Mouse (Mus musculus): ENCODE results near the gene Ulk4. TPM values are rescaled to one million over a fixed set of nuclear protein-coding genes. Genes with fewer than 3 reads are reported as not detected.

The Ulk4 gene
- total and polyA plus RNA-seq, 2 experiments from 2014 or later, result 8.1 to 68.0 TPM

- no peaks in the 10 kb centered on the region for H3K27me3 ChIP-seq (ENCODE audit: insufficient read depth, low read length)
- H3K4me1 ChIP-seq (ENCODE audit: insufficient read depth, low read length), result no peaks in the 10 kb centered on the region
- no peak for ATAC-seq (ENCODE audit: low FRiP score)
- H3K4me3 ChIP-seq (ENCODE audit: low read depth, low read length), result no peak overlapping the region
- 0 out of 2 replicates have a peak, but pooled peaks cover 5% of the 10 kb centered on the region for H3K36me3 ChIP-seq (ENCODE audit: insufficient read depth, low read length)
- H3K4me2 ChIP-seq (ENCODE audit: low read depth, low read length, poor library complexity, severe bottlenecking), result no peak overlapping the region
- H3K9me3 ChIP-seq (ENCODE audit: low read length), result no peaks in the 10 kb centered on the region
- no peak overlapping the region for H3K27ac ChIP-seq (ENCODE audit: low read depth, low read length)
- TF ChIP-seq CTCF (IDR thresholded peaks at IDR 0.05), result no peak
- H3K9ac ChIP-seq (replicated peaks; ENCODE audit: low read length, poor library complexity, severe bottlenecking), result no peak overlapping the region
- no peak for DNase-seq (ENCODE audit: low spot score)
- WGBS, result 96% methylated on average over 2 of the region's 2 CpGs
These were observed 23.0 kb downstream of the Ulk4 start for GRCm38 (mm10) chr9:121253983-121254382.

GRCm38 (mm10) chr9:121250854-121251253 lies 26.1 kb downstream of the Ulk4 start:
- ATAC-seq (ENCODE audit: low FRiP score), result no peak
- H3K9me3 ChIP-seq (ENCODE audit: low read length), result no peaks in the 10 kb centered on the region
- no peak overlapping the region for H3K4me3 ChIP-seq (ENCODE audit: low read depth, low read length)
- H3K4me2 ChIP-seq (ENCODE audit: low read depth, low read length, poor library complexity, severe bottlenecking), result no peak overlapping the region
- H3K4me1 ChIP-seq (ENCODE audit: insufficient read depth, low read length), result no peaks in the 10 kb centered on the region
- no peak overlapping the region for H3K9ac ChIP-seq (replicated peaks; ENCODE audit: low read length, poor library complexity, severe bottlenecking)
- DNase-seq (ENCODE audit: low spot score), result no peak
- H3K36me3 ChIP-seq (ENCODE audit: insufficient read depth, low read length), result no peaks in the 10 kb centered on the region
- H3K27me3 ChIP-seq (ENCODE audit: insufficient read depth, low read length), result no peaks in the 10 kb centered on the region
- 93% methylated on average over 11 of the region's 11 CpGs for WGBS
- TF ChIP-seq CTCF (IDR thresholded peaks at IDR 0.05), result no peak
- H3K27ac ChIP-seq (ENCODE audit: low read depth, low read length), result no peak overlapping the region

GRCm38 (mm10) chr9:121249805-121250204 lies 27.2 kb downstream of the Ulk4 start:
- H3K4me3 ChIP-seq (ENCODE audit: low read depth, low read length), result no peak overlapping the region
- H3K36me3 ChIP-seq (ENCODE audit: insufficient read depth, low read length), result no peaks in the 10 kb centered on the region
- H3K27me3 ChIP-seq (ENCODE audit: insufficient read depth, low read length), result no peaks in the 10 kb centered on the region
- ATAC-seq (ENCODE audit: low FRiP score), result no peak
- WGBS, result 64% methylated on average over 14 of the region's 14 CpGs
- H3K4me2 ChIP-seq (ENCODE audit: low read depth, low read length, poor library complexity, severe bottlenecking), result no peak overlapping the region
- no peak for DNase-seq (ENCODE audit: low spot score)
- no peak for TF ChIP-seq CTCF (IDR thresholded peaks at IDR 0.05)
- H3K9me3 ChIP-seq (ENCODE audit: low read length), result no peaks in the 10 kb centered on the region
- H3K9ac ChIP-seq (replicated peaks; ENCODE audit: low read length, poor library complexity, severe bottlenecking), result no peak overlapping the region
- H3K4me1 ChIP-seq (ENCODE audit: insufficient read depth, low read length), result no peaks in the 10 kb centered on the region
- no peak overlapping the region for H3K27ac ChIP-seq (ENCODE audit: low read depth, low read length)

GRCm38 (mm10) chr9:121247956-121248775 lies 28.8 kb downstream of the Ulk4 start:
- TF ChIP-seq CTCF (IDR thresholded peaks at IDR 0.05), result peak; percentile 86
- 67% methylated on average over 12 of the region's 12 CpGs for WGBS
- H3K36me3 ChIP-seq (ENCODE audit: insufficient read depth, low read length), result no peaks in the 10 kb centered on the region
- ATAC-seq (ENCODE audit: low FRiP score) (0 out of 2 replicates have a peak, but pooled peaks have one; percentile 10), DNase-seq (ENCODE audit: low spot score) (peak; percentile 86)
- no peak overlapping the region for H3K27ac ChIP-seq (ENCODE audit: low read depth, low read length)
- no peaks in the 10 kb centered on the region for H3K27me3 ChIP-seq (ENCODE audit: insufficient read depth, low read length)
- H3K4me1 ChIP-seq (ENCODE audit: insufficient read depth, low read length), result no peaks in the 10 kb centered on the region
- H3K4me2 ChIP-seq (ENCODE audit: low read depth, low read length, poor library complexity, severe bottlenecking), result no peak overlapping the region
- no peaks in the 10 kb centered on the region for H3K9me3 ChIP-seq (ENCODE audit: low read length)
- H3K9ac ChIP-seq (replicated peaks; ENCODE audit: low read length, poor library complexity, severe bottlenecking), result no peak overlapping the region
- H3K4me3 ChIP-seq (ENCODE audit: low read depth, low read length), result no peak overlapping the region

GRCm38 (mm10) chr9:121247047-121247446 lies 29.9 kb downstream of the Ulk4 start:
- no peaks in the 10 kb centered on the region for H3K36me3 ChIP-seq (ENCODE audit: insufficient read depth, low read length)
- no peak for ATAC-seq (ENCODE audit: low FRiP score)

GRCm38 (mm10) chr9:121242331-121242730 lies 34.7 kb downstream of the Ulk4 start:
- TF ChIP-seq CTCF (IDR thresholded peaks at IDR 0.05), result no peak
- Histone ChIP-seq H3K27me3 (ENCODE audit: insufficient read depth, low read length) (no peaks in the 10 kb centered on the region), H3K27ac (ENCODE audit: low read depth, low read length) (no peak overlapping the region), H3K36me3 (ENCODE audit: insufficient read depth, low read length) (no peaks in the 10 kb centered on the region), H3K4me3 (ENCODE audit: low read depth, low read length) (no peak overlapping the region), H3K9ac (replicated peaks; ENCODE audit: low read length, poor library complexity, severe bottlenecking) (no peak overlapping the region), H3K4me1 (ENCODE audit: insufficient read depth, low read length) (no peaks in the 10 kb centered on the region), H3K9me3 (ENCODE audit: low read length) (no peaks in the 10 kb centered on the region), H3K4me2 (ENCODE audit: low read depth, low read length, poor library complexity, severe bottlenecking) (no peak overlapping the region)
- ATAC-seq (ENCODE audit: low FRiP score) (no peak), DNase-seq (ENCODE audit: low spot score) (no peak)
- 93% methylated on average over 6 of the region's 6 CpGs for WGBS

More at GRCm38 (mm10) chr9:121247047-121247446, 29.9 kb downstream of the Ulk4 start:
- 87% methylated on average over 6 of the region's 6 CpGs for WGBS
- no peaks in the 10 kb centered on the region for H3K27me3 ChIP-seq (ENCODE audit: insufficient read depth, low read length)
- H3K4me3 ChIP-seq (ENCODE audit: low read depth, low read length), result no peak overlapping the region
- no peaks in the 10 kb centered on the region for H3K9me3 ChIP-seq (ENCODE audit: low read length)
- H3K27ac ChIP-seq (ENCODE audit: low read depth, low read length), result no peak overlapping the region
- H3K4me2 ChIP-seq (ENCODE audit: low read depth, low read length, poor library complexity, severe bottlenecking), result no peak overlapping the region
- no peak for TF ChIP-seq CTCF (IDR thresholded peaks at IDR 0.05)
- no peaks in the 10 kb centered on the region for H3K4me1 ChIP-seq (ENCODE audit: insufficient read depth, low read length)
- no peak for DNase-seq (ENCODE audit: low spot score)
- H3K9ac ChIP-seq (replicated peaks; ENCODE audit: low read length, poor library complexity, severe bottlenecking), result no peak overlapping the region

Measured in midbrain, postnatal 0 days (tissue).